Mouse (Mus musculus) embryonic facial prominence, embryonic 11.5 days (tissue): ENCODE data around the gene Bicral. TPM values are rescaled to one million over a fixed set of nuclear protein-coding genes. Genes with fewer than 3 reads are reported as not detected.

Experiments used
- ATAC-seq: fragments of 200-750 bp; cut with Nextera tagmentation; replicated peaks from 2 replicates; pipeline ENCODE4 v1.8.0; 2017; ENCODE audit warnings: low read depth; ENCODE audit not compliant: insufficient number of reproducible peaks, low FRiP score, low TSS enrichment
- DNase-seq: peaks from one replicate; pipeline ENCODE4 v3.0.0-alpha.2; 2015; ENCODE audit warnings: low spot score
- H3K27ac ChIP-seq: fragments of 300-500 bp; sonication (generic); replicated peaks from 2 replicates; pipeline ENCODE4 v1.5.1; 2014; ENCODE audit warnings: mild to moderate bottlenecking, low read depth, low read length, control low read depth
- H3K27me3 ChIP-seq: fragments of 300-500 bp; sonication (generic); 2 replicates; pipeline ENCODE4 v1.6.1; 2014; ENCODE audit warnings: mild to moderate bottlenecking, low read length, moderate library complexity, mixed read lengths; ENCODE audit not compliant: control insufficient read depth, insufficient read depth
- H3K36me3 ChIP-seq: fragments of 300-500 bp; sonication (generic); replicated peaks from 2 replicates; pipeline ENCODE4 v1.6.1; 2014; ENCODE audit warnings: low read depth, mild to moderate bottlenecking, low read length, moderate library complexity, mixed read lengths; ENCODE audit not compliant: control insufficient read depth, insufficient read depth
- H3K4me1 ChIP-seq: fragments of 300-500 bp; sonication (generic); 2 replicates; pipeline ENCODE4 v1.6.1; 2014; ENCODE audit warnings: low read length, mixed read lengths; ENCODE audit not compliant: control insufficient read depth, insufficient read depth
- H3K4me2 ChIP-seq: fragments of 300-500 bp; sonication (generic); 2 replicates; pipeline ENCODE4 v1.6.1; 2014; ENCODE audit warnings: low read depth, mild to moderate bottlenecking, control low read depth, low read length, moderate library complexity
- H3K4me3 ChIP-seq: fragments of 300-500 bp; sonication (generic); 2 replicates; pipeline ENCODE4 v1.5.1; 2014; ENCODE audit warnings: low read depth, low read length, control low read depth
- H3K9ac ChIP-seq: fragments of 300-500 bp; sonication (generic); replicated peaks from 2 replicates; pipeline ENCODE4 v1.6.1; 2014; ENCODE audit warnings: mild to moderate bottlenecking, control low read depth, low read length
- H3K9me3 ChIP-seq: fragments of 300-500 bp; sonication (generic); replicated peaks from 2 replicates; pipeline ENCODE4 v1.6.1; 2016; ENCODE audit warnings: mild to moderate bottlenecking, low read length, inconsistent platforms, mixed read lengths; ENCODE audit not compliant: control insufficient read depth
- WGBS: fragments of 180-500 bp; shearing (Covaris S2); extraction: QIAGEN DNeasy Blood & Tissue Kit; methylation state at CpG from one replicate; pipeline ENCODE4 v1.1.7; 2014; 5-methylcytosine and 5-hydroxymethylcytosine counted together
- polyA plus RNA-seq: library from polyadenylated mRNA; unstranded; fragments of >200 nt; fragmentation: Nextera tagmentation; extraction: Ambion mirVana; gene quantifications from 2 replicates; pipeline ENCODE4 v1.2.1, GENCODE M21; 2014

The Bicral gene
- polyA plus RNA-seq, 1 experiment from 2014 or later: 4.7 TPM

DNA sequence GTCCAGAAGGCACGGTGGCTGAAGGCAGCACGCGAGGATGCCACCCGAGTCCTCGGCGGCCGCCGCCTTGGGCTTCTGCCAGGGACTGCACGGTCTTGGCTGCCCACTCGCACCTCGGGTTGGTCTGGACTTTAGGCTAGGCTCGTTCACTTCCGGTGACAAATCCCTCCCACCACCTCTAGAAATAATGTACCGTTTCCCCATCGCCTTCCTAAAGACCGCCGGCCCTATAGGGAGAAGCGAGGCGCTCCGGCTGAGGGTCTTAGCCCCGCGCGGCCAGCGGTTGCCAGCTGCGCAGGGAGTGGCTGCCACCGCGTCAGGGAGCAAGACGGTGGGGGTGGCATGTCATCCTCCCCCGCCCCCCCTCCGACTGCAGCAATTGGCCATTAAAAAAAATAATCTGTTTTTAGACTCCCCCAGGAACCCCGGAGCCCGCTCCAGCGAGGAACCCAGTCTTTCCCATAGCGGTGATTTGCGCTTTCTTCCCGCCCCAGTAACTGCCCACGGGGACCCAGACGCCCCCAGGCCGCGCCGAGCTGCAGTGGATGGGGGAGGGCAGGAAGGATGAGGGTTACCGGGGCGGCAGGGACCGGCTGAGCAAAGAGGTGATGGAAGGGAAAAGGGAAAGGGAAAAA, 31.3 kb upstream of the Bicral start:
- H3K9me3 ChIP-seq: no peaks in the 10 kb centered on the region
- H3K36me3 ChIP-seq: no peaks in the 10 kb centered on the region
- H3K4me3 ChIP-seq: peak overlapping the region; percentile 93
- DNase-seq: peak; percentile 83
- H3K4me1 ChIP-seq: peaks cover 4% of the 10 kb centered on the region
- peak overlapping the region; percentile 77 for H3K9ac ChIP-seq
- peak overlapping the region; percentile 88 for H3K4me2 ChIP-seq
- ATAC-seq: peak; percentile 80
- WGBS: under 1% methylated on average over 43 of the region's 44 CpGs
- H3K27ac ChIP-seq: peak overlapping the region; percentile 95
- no peaks in the 10 kb centered on the region for H3K27me3 ChIP-seq

DNA sequence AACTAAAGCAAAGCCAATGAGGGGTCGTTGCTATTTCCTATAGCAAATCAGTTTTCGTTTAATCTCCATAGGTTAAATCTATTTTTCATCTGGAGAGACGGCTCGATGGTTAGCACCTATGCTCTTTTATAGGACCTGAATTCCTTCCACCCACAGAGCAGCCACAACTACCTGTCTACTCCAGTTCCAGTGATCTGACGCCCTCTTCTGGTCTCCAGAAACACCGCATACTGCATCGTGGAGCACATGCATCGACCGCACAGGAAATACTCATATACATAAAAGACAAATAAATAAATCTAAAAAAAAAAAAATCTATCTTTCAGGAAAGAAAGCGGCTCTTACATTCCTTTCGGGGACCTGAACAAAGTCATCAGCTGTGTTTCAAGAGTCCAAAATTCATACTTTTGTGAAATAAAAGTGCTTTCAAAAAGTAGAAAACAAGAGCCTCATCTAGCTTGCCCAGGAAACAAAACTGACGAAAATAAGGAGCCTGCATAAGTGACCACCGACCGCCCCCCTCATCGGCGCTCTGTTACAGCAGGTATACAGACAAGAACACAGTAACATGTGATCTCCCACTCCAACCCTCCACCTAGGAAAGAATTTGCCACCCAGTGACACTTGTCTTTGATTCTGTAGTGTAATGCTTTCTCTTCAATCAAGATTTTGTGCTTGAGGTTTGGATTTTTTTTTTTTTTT, 30.4 kb upstream of the Bicral start:
- no peaks in the 10 kb centered on the region for H3K9me3 ChIP-seq
- peak overlapping the region; percentile 88 for H3K4me2 ChIP-seq
- H3K27ac ChIP-seq: no peak overlapping the region
- ATAC-seq (no peak), DNase-seq (peak; percentile 69)
- peak overlapping the region; percentile 77; the same call in 1 of the 2 replicates for H3K9ac ChIP-seq
- H3K36me3 ChIP-seq: no peaks in the 10 kb centered on the region
- no peaks in the 10 kb centered on the region for H3K27me3 ChIP-seq
- peaks cover 4% of the 10 kb centered on the region for H3K4me1 ChIP-seq
- H3K4me3 ChIP-seq: peak overlapping the region; percentile 9; the same call in 1 of the 2 replicates
- 32% methylated on average over 16 of the region's 16 CpGs for WGBS

DNA sequence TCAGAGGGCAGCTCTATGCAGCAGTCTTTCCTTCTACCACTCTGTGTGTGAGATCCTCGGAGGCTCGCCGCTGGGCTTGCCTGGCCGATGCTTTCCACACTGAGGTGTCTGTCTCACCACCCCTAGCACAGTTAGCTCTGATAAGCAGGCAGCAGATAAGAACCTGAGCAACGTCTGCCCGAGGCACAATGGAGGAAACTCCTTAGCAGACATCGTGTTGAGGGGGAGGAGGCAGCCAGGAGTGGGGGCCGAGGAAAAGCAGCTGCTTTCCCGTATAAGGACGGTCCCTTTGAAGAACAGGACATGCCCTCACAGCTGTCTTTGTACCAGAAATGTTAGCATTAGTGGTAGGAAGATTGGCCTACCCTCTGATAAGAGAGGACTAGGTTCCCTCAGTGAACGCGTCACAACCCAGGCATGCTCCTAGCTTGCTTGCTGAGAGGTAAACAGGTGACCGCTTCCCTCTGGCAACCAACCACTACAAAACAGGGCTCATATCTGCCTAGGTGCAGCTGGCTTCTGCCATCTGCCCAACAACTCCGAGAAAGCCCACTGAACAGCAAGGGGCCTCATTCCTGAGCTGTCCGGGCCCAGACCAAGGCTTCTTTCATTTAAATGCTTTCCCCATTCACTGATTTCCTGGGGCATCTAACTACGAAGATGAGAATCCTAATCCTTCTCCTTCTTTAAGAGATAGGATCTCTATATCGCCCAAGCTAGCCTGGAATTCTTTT, 27.8 kb upstream of the Bicral start:
- 55% methylated on average over 17 of the region's 17 CpGs for WGBS
- H3K9ac ChIP-seq: no peak overlapping the region

DNA sequence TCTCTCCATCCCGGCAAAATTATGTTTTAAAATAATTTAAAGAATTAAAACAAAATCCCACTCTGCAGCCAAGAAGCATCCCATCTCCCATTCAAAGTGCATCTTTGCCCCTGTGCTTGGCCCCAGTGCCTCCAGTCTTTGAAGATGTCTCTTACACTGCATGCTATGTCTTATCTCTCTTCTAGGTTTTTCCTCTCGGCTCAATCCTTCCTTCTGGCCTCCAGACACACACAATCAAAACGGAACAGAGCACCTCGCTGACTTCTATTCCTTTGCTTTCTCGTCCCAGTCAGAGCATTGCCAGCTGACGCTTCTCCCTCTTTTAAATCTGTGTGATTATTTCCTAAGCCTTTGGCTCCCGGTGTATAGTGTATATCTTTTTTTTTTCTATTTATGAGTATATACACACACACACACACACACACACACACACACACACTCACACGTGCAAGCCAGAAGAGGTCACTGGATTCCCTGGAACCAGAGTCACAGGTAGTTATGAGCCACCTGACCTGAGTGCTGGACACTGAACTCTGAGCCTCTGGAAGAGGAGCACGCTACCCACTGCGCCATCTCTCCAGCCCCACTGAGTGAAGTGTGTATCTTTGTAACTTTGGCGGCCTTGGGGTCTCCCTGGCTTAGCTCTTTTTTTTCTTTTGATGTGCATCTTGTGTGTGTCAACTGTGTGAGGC, 27.1 kb upstream of the Bicral start:
- no peaks in the 10 kb centered on the region for H3K4me1 ChIP-seq
- H3K9ac ChIP-seq: no peak overlapping the region
- H3K36me3 ChIP-seq: no peaks in the 10 kb centered on the region
- H3K4me2 ChIP-seq: no peak overlapping the region
- no peaks in the 10 kb centered on the region for H3K9me3 ChIP-seq
- no peak for DNase-seq
- no peak for ATAC-seq
- H3K27me3 ChIP-seq: no peaks in the 10 kb centered on the region
- WGBS: 80% methylated on average over 11 of the region's 11 CpGs
- H3K4me3 ChIP-seq: no peak overlapping the region
- no peak overlapping the region for H3K27ac ChIP-seq

More for the DNA sequence above, 27.8 kb upstream of the Bicral start:
- no peak for ATAC-seq
- H3K4me1 ChIP-seq: no peaks in the 10 kb centered on the region
- H3K9me3 ChIP-seq: no peaks in the 10 kb centered on the region
- no peaks in the 10 kb centered on the region for H3K27me3 ChIP-seq
- no peaks in the 10 kb centered on the region for H3K36me3 ChIP-seq
- H3K27ac ChIP-seq: no peak overlapping the region
- no peak overlapping the region for H3K4me3 ChIP-seq
- DNase-seq: no peak
- no peak overlapping the region for H3K4me2 ChIP-seq

GRCm38 (mm10) chr17:46884766-46885165, 26.5 kb upstream of the Bicral start:
- ATAC-seq: no peak
- Histone ChIP-seq H3K9me3 (no peaks in the 10 kb centered on the region), H3K36me3 (no peaks in the 10 kb centered on the region), H3K27me3 (no peaks in the 10 kb centered on the region), H3K9ac (no peak overlapping the region), H3K4me1 (no peaks in the 10 kb centered on the region), H3K27ac (no peak overlapping the region), H3K4me3 (no peak overlapping the region), H3K4me2 (no peak overlapping the region)
- no peak for DNase-seq
- WGBS: 90% methylated on average over 6 of the region's 6 CpGs

DNA sequence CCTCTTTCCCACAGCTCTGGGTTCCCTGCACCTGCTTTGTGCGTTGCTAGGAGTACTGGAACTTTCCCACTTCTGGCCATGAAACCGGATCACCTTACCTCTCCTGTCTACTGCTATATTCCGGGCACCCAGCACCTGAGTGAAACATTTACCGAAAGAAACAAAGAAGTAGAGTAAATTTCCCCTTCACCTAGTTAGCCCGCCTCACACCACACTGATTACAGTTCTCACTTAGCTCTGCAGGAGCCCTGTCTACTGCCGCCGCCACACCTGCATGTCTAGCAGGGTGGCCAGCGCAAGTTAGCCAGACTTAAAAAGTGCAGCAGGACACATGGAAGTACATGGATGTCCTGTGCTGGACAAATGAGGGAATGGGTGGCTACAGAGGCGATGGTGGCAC, 24.8 kb upstream of the Bicral start:
- ATAC-seq (no peak), DNase-seq (no peak)
- 90% methylated on average over 9 of the region's 9 CpGs for WGBS
- H3K9ac ChIP-seq: no peak overlapping the region
- H3K4me3 ChIP-seq: no peak overlapping the region
- H3K4me1 ChIP-seq: no peaks in the 10 kb centered on the region
- no peak overlapping the region for H3K27ac ChIP-seq
- H3K27me3 ChIP-seq: no peaks in the 10 kb centered on the region
- no peaks in the 10 kb centered on the region for H3K9me3 ChIP-seq
- no peak overlapping the region for H3K4me2 ChIP-seq
- no peaks in the 10 kb centered on the region for H3K36me3 ChIP-seq

DNA sequence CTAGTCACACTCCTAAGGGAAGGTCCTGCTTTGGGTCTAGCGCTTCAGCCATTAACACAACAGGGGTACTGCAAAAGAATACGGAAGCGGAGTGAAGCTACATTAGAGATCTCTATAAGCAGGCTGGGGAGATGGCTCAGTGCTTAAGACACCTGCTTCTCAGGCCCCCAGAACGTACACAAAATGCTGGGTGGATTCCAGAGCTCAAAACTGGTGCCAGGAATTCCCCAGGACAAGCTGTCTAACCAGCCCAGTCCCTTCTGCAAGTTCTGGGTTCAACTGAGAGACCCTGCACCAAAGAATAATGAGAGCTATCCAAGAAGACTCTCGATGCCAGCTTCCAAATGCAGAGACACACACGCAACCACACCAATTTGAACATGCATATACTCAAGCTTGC, 23.4 kb upstream of the Bicral start:
- Histone ChIP-seq H3K27ac (no peak overlapping the region), H3K4me1 (no peaks in the 10 kb centered on the region), H3K9ac (no peak overlapping the region), H3K36me3 (no peaks in the 10 kb centered on the region), H3K27me3 (no peaks in the 10 kb centered on the region), H3K4me3 (no peak overlapping the region), H3K9me3 (no peaks in the 10 kb centered on the region), H3K4me2 (no peak overlapping the region)
- ATAC-seq (no peak), DNase-seq (no peak)
- 92% methylated on average over 6 of the region's 6 CpGs for WGBS
